Mouse (Mus musculus) myocyte (in vitro differentiated cells): ENCODE results near the gene Dnah14. TPM values are rescaled to one million over a fixed set of nuclear protein-coding genes. Genes with fewer than 3 reads are reported as not detected.

Experiments
- H3K27me3 ChIP-seq: one replicate; pipeline ENCODE4 v1.6.1; 2011; ENCODE audit not compliant: control insufficient read depth, insufficient read depth, insufficient read length
- H3K36me3 ChIP-seq: one replicate; pipeline ENCODE4 v1.6.1; 2011; ENCODE audit not compliant: control insufficient read depth, insufficient read depth
- H3K4me2 ChIP-seq: one replicate; pipeline ENCODE4 v1.6.1; 2011; ENCODE audit warnings: low read depth, control low read depth
- H3K4me3 ChIP-seq: one replicate; pipeline ENCODE4 v1.5.1; 2011; ENCODE audit warnings: mild to moderate bottlenecking, control low read depth, moderate library complexity
- H3K79me2 ChIP-seq: one replicate; pipeline ENCODE4 v1.6.1; 2011; ENCODE audit not compliant: control insufficient read depth, insufficient read depth
- H3ac ChIP-seq: one replicate; pipeline ENCODE4 v1.6.1; 2011; ENCODE audit not compliant: control insufficient read depth, insufficient read length
- CEBPB ChIP-seq: IDR thresholded peaks from 2 replicates; pipeline ENCODE4 v1.6.1; 2011; ENCODE audit warnings: mild to moderate bottlenecking, moderate library complexity; ENCODE audit not compliant: poor library complexity, insufficient read depth, severe bottlenecking
- E2F4 ChIP-seq: IDR thresholded peaks from one replicate; pipeline ENCODE4 v1.6.1; 2011; ENCODE audit warnings: mild to moderate bottlenecking, control low read depth, moderate library complexity; ENCODE audit not compliant: insufficient read depth
- MAX ChIP-seq: IDR thresholded peaks from one replicate; pipeline ENCODE4 v1.6.1; 2011; ENCODE audit warnings: low read depth, mild to moderate bottlenecking, control low read depth
- MYOD1 ChIP-seq, 3 experiments: IDR thresholded peaks; one replicate each; pipeline ENCODE4 v1.6.1; 2011; ENCODE audit warnings: control low read depth in 2 of 3, low read depth in 2 of 3, mild to moderate bottlenecking in 2 of 3, moderate library complexity in 1 of 3; ENCODE audit not compliant: insufficient read length in 2 of 3, control insufficient read depth in 1 of 3
- MYOG ChIP-seq, 3 experiments: IDR thresholded peaks; one replicate each; pipeline ENCODE4 v1.6.1; 2011; ENCODE audit warnings: control low read depth in 2 of 3, low read depth in 2 of 3, mild to moderate bottlenecking in 2 of 3; ENCODE audit not compliant: insufficient read length in 2 of 3, control insufficient read depth in 1 of 3, insufficient read depth in 1 of 3
- POLR2A ChIP-seq: IDR thresholded peaks from one replicate; pipeline ENCODE4 v1.6.1; 2011; ENCODE audit warnings: low read depth, mild to moderate bottlenecking, control low read depth, moderate library complexity; ENCODE audit not compliant: insufficient read length
- POLR2AphosphoS2 ChIP-seq: IDR thresholded peaks from one replicate; pipeline ENCODE4 v1.6.1; 2011; ENCODE audit warnings: low read depth, control low read depth; ENCODE audit not compliant: insufficient read length
- REST ChIP-seq: IDR thresholded peaks from one replicate; pipeline ENCODE4 v1.6.1; 2011; ENCODE audit warnings: mild to moderate bottlenecking, control low read depth, moderate library complexity; ENCODE audit not compliant: insufficient read depth, insufficient read length
- SRF ChIP-seq: IDR thresholded peaks from one replicate; pipeline ENCODE4 v1.6.1; 2011; ENCODE audit warnings: low read depth; ENCODE audit not compliant: control insufficient read depth, insufficient read length
- TCF12 ChIP-seq: IDR thresholded peaks from one replicate; pipeline ENCODE4 v1.6.1; 2011; ENCODE audit warnings: mild to moderate bottlenecking, control low read depth; ENCODE audit not compliant: poor library complexity, insufficient read depth, severe bottlenecking
- TCF3 ChIP-seq: IDR thresholded peaks from one replicate; pipeline ENCODE4 v1.6.1; 2011; ENCODE audit warnings: low read depth, control low read depth; ENCODE audit not compliant: insufficient read length
- USF1 ChIP-seq: IDR thresholded peaks from one replicate; pipeline ENCODE4 v1.6.1; 2011; ENCODE audit warnings: low read depth, mild to moderate bottlenecking, control low read depth, moderate library complexity
- polyA plus RNA-seq: library from polyadenylated mRNA; unstranded; fragments of >200 nt; fragmentation: generic; extraction: Trizol; gene quantifications from one replicate; pipeline ENCODE4 v1.2.1, GENCODE M21; 2012; ENCODE audit warnings: missing spikeins

The Dnah14 gene
- polyA plus RNA-seq, 1 experiment, result 0.29 TPM

DNA sequence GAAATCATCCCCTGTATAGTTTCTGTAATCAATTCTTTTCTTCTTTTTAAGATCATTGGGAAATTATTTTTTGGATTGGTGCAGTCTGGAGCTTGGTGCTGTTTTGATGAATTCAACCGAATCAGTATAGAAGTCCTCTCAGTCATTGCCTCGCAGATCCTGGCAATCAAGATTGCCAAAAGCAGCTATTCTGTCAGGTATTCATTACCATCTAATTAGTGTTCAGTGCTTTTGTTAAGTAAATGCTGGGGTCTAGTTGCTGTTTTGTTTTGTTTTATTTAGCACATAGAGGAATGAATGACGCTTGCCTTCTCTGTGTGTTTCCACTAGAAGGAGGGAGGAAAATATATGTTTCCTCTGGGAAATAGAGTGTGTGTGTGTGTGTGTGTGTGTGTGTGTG is 77.1 kb downstream of the Dnah14 start:
- no peaks in the 10 kb centered on the region for H3K27me3 ChIP-seq
- H3K4me3 ChIP-seq, result no peak overlapping the region
- no peaks in the 10 kb centered on the region for H3K79me2 ChIP-seq
- H3ac ChIP-seq, result no peak overlapping the region
- H3K36me3 ChIP-seq, result no peaks in the 10 kb centered on the region
- TF ChIP-seq SRF (no peak), TCF3 (no peak), MYOD1 (IDR thresholded peaks at IDR 0.05; ENCODE audit: control insufficient read depth in 1 of 3, insufficient read length in 2 of 3, low read depth in 2 of 3) (no peak), TCF12 (no peak), USF1 (no peak), POLR2AphosphoS2 (no peak), CEBPB (no peak), POLR2A (no peak), MYOG (IDR thresholded peaks at IDR 0.05; ENCODE audit: control insufficient read depth in 1 of 3, insufficient read depth in 1 of 3, insufficient read length in 2 of 3, low read depth in 2 of 3) (no peak), E2F4 (no peak), REST (no peak), MAX (no peak)
- H3K4me2 ChIP-seq, result no peak overlapping the region

DNA sequence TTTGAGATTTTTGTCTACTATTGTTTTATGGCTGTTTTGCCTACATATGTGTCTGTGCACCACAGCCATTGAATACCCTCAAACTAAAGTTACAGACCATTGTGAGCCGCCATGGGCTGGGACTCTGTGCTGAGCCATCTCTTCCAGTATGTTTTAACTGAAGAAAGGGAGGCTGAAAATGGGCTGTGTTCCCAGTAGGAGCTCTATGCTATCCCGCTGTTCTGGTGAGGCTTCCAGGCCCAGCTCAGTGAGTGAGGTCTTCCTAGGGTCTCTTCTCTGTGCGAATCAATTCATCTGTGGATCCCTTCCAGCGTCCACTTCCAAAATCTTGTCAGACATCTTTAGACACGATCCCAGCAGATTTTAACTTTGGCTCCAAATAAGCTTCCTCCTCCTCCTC is 80.1 kb downstream of the Dnah14 start:
- Histone ChIP-seq H3K79me2 (no peaks in the 10 kb centered on the region), H3K27me3 (no peaks in the 10 kb centered on the region), H3K4me3 (no peak overlapping the region), H3K4me2 (no peak overlapping the region), H3ac (no peak overlapping the region), H3K36me3 (no peaks in the 10 kb centered on the region)
- TF ChIP-seq CEBPB (no peak), MYOG (IDR thresholded peaks at IDR 0.05; ENCODE audit: control insufficient read depth in 1 of 3, insufficient read depth in 1 of 3, insufficient read length in 2 of 3, low read depth in 2 of 3) (no peak), USF1 (no peak), POLR2A (no peak)

DNA sequence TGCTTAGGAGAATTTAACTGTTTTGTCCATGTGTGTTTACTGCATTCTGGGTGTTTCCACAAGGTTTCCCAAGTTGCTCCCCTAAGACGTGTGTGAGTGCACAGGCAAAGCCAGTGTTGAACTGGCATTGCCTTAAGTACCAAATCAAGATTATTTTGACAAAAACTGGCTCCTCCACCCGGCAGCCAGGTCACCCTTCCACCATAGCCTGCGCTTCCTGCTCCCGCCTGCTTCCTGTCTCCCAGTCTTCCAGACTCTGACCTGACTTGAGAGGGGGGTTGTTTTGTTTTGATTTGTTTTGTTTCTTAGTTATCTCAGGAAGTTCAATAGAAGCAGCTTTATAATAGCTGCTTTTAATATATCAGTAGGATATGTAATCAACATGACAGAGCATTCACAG is 90.4 kb downstream of the Dnah14 start:
- TF ChIP-seq E2F4, result no peak
- no peak for TF ChIP-seq TCF12
- no peak for TF ChIP-seq TCF3
- TF ChIP-seq MAX, result no peak
- no peak for TF ChIP-seq POLR2AphosphoS2
- no peak for TF ChIP-seq MYOG (IDR thresholded peaks at IDR 0.05; ENCODE audit: control insufficient read depth in 1 of 3, insufficient read depth in 1 of 3, insufficient read length in 2 of 3, low read depth in 2 of 3)
- no peak for TF ChIP-seq REST
- no peak for TF ChIP-seq POLR2A
- no peak for TF ChIP-seq SRF
- no peak for TF ChIP-seq MYOD1 (IDR thresholded peaks at IDR 0.05; ENCODE audit: control insufficient read depth in 1 of 3, insufficient read length in 2 of 3, low read depth in 2 of 3)
- no peak for TF ChIP-seq USF1
- no peak for TF ChIP-seq CEBPB
- no peak overlapping the region for H3K4me2 ChIP-seq
- H3ac ChIP-seq, result no peak overlapping the region
- peaks cover 17% of the 10 kb centered on the region for H3K27me3 ChIP-seq
- H3K4me3 ChIP-seq, result no peak overlapping the region
- H3K79me2 ChIP-seq, result no peaks in the 10 kb centered on the region
- H3K36me3 ChIP-seq, result no peaks in the 10 kb centered on the region

DNA sequence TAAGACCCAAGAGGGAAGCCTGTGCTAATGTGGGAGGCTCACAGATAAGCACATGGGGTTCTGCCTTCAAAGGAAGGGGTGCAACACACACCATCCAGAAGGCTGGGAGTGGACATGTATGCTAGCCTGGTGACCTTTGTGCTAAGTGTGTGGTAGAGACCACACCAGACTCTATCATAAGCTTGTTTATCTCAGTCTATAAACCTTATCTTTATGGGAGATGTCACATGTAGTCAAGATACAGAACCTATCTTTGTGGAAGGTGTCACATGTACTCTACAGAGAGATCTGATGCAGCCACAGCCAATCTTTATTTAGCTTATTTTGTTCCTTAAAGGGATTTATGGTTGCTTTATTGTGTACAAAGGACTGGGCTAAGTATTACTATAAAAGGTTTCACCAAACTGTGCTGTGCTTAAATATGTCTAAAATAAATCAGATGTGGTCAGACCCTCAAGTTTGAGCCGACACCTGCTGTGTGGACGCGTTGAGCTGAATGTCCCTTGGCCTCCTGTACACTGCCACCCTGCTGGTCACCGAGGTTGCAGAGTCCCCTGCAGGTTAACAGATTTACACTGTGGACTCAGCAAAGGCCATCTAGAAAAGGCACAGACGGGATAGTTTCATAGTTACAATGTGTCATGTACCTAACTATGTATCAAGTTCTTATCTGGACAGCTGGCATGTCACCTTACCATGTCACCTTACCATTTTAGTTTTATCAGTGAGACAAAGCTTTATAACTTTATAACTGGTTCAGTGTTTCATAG is 118.6 kb downstream of the Dnah14 start:
- TF ChIP-seq MAX (no peak), MYOD1 (IDR thresholded peaks at IDR 0.05; ENCODE audit: control insufficient read depth in 1 of 3, insufficient read length in 2 of 3, low read depth in 2 of 3) (no peak), SRF (no peak), USF1 (no peak), MYOG (IDR thresholded peaks at IDR 0.05; ENCODE audit: control insufficient read depth in 1 of 3, insufficient read depth in 1 of 3, insufficient read length in 2 of 3, low read depth in 2 of 3) (no peak), TCF3 (no peak), TCF12 (no peak), REST (no peak), E2F4 (no peak), CEBPB (no peak), POLR2AphosphoS2 (no peak), POLR2A (no peak)
- Histone ChIP-seq H3ac (no peak overlapping the region), H3K4me2 (no peak overlapping the region), H3K36me3 (no peaks in the 10 kb centered on the region), H3K79me2 (no peaks in the 10 kb centered on the region), H3K27me3 (peaks cover 14% of the 10 kb centered on the region), H3K4me3 (no peak overlapping the region)
